Mouse (Mus musculus) cerebellum, postnatal 36 days (tissue): ENCODE measurements around the gene Cdk16.
"Not testable (repeated sequence)": the region's sequence is repeated elsewhere in the genome, so short reads cannot be mapped to it uniquely, and the experiment has no call there.

Experiments
- DNase-seq, 2 experiments: peaks; one replicate each; pipeline ENCODE4 v3.0.0; 2021 to 2022; ENCODE audit warnings: mixed read lengths in 2 of 2

Gene Cdk16

DNA sequence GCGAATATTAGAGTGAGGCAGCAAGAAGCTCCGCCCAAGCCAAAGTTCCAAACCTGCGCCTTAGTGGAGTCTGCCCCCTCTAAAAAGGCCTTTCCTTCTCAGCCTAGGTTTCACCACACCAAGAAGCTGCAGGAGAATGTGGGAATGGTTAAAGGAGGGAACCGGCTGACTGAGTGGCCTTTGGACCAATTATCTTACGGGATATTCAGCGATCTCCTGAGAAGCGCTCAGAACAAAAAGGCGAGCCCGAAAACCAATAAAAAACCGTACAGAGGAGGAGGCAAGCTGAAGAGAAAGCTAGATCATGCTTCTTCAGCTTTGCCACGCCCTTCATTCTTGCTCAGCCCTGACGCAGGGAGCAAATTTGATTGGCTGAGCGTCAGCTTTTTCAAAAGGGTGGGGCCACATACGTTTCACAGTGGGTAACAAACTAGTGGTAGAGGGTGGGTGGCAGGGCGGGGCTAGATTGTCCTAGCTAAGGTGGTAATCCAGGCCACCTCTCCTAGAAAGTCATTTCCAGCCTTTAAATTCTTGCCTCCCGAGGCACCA lies at the start of gene Cdk16:
Gene Cdk16 (plus strand): TSS at position 436 of the 549 bp plus-strand sequence.
- peak; percentile 80 to 81 for DNase-seq

DNA sequence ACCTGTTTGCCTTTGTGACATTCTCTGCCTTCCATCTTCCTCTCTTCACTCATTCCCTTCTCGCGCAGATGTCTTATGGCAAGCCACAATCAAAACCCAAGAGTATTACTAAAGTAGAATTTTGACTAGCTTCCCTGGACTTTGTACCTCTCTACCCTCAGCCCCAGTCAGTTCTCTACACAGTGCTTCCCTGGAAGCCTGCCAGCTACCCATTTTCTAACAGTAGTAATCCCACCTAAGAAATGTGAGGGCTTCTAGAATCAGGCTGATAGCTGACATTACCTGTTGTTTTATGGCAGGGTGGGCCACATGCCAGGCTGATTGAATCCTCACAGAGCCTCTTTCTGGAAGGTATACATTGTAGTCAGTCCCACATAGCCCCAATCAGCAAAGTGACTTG lies 49.6 kb upstream of the Cdk16 start:
- no peak for DNase-seq

DNA sequence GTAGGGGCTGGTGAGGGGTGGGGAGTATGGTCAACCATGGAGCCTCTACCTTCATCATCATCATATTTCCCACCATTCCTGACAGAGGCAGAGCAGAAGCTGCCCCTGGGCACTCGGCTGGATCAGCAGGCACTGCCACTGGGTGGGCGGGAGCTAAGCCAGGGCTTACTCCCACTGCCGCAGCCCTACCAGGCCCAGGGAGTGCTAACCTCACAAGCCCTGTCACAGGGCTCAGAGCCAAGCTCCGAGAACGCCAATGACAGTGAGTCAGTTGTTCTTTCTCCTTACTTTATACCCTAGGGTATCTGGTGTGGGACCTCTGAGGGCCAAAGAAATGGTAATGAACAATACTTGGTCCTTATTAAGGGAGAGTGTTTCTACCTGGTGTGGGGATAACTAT lies 43.0 kb upstream of the Cdk16 start:
- DNase-seq, result no peak

DNA sequence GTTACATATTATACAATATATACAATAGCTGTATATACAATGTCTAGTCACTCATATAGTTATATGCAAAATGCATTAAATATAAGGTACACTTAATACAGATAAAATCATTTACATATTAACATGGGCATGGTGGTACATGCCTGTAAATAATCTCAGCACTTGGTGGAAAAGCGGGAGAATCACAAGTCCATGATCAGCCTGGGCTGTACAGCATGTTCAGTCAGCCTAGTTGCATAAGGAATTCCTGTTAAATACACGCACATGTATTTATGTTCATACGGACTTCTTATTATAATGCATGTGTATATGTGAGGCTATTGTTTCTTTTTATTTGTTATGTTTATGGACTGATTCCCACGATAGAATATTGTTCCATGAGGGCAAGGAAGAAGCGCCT lies 30.2 kb upstream of the Cdk16 start:
- no peak for DNase-seq

DNA sequence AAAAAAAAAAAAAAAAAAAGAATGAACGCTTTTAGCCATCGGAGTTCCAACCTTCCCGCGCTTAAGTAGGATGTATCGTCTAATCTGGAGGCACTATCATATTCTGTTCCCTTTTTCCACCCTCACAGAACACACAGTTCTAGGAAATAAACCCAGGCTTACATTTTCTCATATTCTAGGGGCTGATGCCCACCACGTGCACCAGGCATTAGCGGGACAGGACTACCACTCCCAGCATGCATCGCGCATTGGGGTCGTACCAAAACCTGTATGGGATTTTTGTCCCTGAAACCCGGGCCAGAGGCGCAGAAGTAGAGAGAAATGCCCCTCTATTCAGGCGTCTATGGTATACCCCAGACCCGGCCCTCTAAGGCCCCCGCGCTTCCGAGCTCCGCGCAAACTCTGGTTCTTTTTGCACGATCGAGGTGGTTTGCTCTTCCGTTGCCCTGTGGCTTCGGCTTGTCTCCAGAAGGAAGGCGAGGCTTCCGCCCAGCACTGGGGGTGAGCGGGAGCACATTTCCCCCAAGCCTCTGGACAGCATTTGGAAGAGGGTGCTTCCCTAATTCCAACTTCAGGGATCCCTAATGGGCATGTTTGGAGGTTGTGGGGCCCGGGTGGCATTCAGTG lies 29.6 kb upstream of the Cdk16 start, which contains the start of gene Uba1:
Gene Uba1 (plus strand): TSS at position 301 of the 627 bp plus-strand sequence.
- peak; percentile 75 to 77 for DNase-seq

DNA sequence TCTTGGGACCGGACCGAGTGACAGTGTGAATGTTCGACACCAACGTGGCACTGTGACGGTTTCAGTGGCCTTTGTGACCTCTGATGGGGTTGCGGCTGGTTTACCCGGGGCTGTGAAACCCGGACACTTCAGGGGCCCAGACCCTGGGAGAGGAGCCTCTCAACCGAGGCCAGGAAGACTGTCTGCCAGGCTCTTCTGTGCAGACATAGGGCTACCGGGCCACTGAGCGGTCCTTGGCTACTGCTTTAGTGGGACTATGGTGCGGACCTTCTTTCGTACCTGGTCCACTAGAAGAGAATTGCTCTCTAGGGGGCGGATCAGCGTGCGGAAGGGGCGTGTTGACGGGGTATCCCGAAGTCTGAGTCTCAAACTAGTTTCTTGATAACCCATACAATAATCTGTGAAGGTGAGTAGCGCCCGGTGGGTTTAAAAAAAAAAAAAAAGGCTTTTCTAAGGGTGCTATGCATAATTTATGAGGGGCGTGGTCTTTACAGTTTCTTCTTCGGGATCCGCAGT lies 28.8 kb upstream of the Cdk16 start:
- DNase-seq, result no peak

DNA sequence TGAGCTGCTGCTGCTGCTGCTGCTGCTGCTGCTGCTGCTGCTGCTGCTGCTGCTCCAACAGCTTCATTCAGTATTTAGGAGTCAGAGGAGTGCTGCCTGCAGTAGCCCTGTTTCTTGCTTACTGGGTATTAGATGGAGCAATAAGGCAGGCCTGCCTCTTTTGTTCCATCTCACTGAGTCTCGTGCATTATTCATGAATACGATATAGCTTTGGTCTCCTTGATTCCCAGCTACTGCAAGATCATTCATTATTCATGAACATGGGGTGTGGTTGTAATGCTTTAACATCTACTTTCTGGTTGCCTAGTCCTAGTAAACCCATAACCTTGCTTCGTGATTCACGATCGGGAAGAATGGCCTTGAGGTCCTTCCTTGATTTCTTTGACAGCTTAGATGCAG lies 25.4 kb upstream of the Cdk16 start:
- no peak for DNase-seq

DNA sequence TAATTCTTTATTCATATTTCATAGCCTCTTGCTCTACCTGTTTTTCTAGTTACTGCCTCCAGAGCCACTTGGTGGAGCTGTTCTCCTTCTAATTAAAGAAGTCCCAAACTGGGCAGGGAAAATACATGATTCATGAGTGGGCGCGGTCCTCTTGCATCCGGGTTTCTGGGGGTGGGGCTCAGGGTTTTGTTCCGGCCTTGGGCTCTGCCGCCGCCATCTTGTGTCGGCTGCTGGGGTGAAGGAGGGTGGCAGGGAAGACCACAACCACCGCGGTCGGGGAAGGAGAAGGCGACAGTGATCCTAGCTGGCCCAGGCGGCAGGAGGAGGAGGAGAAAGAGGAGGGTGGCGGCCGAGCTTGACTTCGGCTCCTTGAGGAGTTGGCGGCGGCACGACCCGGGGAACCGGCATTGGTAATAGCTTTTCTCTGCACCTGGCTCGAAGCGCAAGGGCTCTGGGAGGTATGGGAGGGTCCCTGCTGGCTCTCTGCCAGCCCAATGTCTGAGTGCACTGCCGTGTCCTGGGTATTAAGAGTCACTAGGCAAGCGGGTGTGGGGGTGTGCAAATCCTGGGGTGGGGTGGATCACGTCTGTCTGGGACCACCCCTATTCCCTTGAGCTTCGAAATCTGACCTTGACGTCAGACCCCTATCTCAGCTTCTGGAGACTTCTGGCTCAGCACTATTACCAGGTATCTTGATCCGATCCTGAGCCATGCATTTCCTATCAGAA lies 24.9 kb upstream of the Cdk16 start:
- peak; percentile 80 to 81 for DNase-seq

DNA sequence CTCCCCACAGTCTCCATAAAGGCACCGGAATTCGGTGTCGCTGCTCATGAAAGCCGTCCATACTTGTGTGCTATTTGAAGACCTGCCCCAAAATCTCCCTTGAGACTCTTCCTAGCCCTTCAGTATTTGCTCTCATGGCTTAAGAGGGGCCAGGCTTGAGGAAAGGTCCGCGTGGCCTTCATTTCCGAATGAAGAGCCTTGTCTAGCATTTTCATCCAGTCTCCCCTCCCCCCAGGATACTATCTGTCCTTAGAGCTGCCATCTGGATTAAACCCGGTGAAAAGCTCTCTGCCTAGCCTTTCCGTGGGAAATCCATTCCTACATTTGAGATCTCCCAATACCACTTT lies 24.3 kb upstream of the Cdk16 start:
- DNase-seq, result peak in 1 of 2 experiments; percentile 17

DNA sequence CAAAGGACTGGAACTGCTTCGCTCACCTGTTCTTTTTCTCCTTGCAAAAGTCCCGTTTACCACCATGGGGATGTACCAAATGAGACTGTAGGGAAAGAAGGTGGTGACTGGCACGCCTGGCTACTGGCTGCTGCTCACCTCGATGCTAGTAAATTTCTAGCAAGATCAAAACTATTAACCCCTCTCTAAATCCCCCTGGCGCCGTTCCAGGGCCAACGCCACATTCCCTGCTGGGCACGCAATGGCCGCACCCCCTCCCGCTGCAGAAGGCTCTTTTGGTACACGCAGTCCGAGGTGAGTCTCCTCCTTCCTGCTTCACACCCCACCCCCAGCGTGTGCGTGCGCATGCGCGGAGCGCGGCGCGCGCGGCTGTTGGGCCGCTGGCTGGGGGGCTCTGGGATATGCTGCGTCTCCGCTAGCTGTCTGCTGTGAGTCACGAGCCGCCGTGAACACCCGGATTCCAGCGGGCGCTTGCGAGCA lies 354 bp downstream of the Cdk16 start:
- DNase-seq, result peak; percentile 76 to 83

DNA sequence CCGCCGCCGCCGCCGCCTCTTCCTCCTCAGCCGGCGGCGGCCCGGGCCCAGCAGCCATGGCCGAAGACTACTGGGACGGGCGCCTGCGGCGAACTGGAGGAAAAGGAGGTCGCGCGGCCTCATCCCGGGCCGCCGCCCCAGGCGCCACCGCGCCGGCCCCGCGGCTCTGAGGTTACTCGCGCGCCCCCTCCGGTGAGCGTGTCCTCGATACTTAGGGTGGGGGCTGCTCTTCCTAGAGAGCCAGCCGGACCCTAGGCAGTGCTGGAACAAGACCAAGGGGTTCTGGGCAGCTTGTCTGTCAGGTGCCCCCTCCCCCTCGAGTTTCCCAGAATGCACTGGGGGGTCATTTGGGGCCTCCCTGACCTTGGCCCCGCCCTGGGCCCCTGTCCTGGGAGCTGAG lies 861 bp downstream of the Cdk16 start:
- peak; percentile 58 to 67 for DNase-seq

DNA sequence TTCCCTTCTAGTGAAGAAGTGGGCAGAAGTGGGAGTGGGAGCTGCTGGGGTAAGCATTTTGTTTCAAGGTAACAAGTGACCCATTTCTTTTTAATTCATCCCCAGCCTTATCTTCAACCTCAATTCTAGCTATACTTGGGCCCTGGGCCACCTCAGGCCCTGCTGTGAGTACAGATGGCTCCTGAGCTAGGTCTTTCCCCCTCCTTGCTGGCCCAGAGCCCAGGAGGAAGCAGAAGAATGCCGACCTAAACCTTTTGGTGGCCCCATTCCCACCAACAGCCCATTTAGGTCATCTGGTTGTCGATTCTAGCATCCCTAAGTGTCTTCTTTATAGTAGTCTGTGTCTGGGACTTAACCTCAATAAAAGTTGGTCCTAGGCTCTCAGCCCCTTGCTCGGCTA lies 3.8 kb downstream of the Cdk16 start:
- peak; percentile 72 to 75 for DNase-seq

DNA sequence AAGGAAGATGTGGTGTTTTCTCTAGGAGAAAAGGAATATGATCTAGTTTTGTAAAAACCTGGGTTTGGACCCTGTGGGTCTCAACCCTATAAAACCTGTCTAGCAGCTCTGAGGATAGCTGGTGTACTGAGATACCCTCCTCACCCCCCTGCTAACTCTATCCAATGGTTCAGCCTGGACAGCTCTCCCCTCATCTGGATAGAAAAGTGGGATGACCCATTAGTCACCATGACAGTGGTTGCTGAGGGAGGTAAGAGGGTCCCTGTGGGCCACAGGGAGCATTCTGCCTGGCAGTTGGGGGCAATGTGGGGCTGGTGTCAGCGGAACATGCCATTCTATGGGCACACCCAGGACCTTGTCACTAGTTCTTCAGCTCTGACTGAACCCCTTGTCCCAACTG lies 4.9 kb downstream of the Cdk16 start:
- DNase-seq, result no peak

DNA sequence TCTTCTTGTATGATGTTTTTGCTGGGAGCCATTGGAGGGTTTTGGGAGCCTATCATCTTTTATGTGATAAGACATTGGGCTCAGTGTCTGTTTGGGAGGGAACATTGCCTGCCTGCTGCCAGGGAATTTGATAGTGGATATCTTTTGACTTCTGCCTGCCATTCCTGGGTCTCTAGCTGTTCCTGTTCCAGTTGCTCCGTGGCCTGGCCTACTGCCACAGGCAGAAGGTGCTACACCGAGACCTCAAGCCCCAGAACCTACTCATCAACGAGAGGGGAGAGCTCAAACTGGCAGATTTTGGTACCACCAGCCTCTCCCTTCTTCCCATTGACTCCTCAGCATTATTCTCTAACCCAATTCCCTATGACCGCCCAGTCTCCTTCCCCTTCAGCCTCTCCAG lies 8.1 kb downstream of the Cdk16 start:
- no peak for DNase-seq

DNA sequence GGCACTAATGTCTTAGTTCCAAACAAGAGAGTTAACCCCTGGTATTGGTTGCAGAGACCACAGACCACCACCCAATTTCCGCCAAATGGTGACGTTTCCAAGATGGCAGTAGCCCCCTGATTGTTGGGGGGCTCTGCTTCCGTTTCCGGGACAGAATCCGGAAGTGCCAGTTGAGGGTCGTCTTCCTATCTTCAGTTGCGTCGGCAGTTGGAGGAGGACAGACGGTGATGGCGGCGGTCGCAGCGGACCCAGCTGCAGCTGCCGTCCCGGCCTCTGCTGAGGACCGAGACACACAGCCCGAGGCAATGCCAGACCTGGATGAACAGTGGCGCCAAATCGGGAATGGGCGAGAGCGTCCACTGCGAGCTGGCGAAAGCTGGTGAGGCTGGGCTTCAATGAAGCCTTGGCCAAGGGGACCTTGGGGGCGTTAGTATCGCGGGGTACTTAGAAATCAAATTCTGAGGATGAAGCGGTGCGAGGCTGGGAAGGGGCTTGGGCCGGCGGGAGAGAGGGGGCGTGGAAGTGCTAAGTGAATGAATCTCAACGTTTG lies 16.1 kb downstream of the Cdk16 start, which contains the start of gene Usp11:
Gene Usp11 (plus strand): TSS at position 166 of the 550 bp plus-strand sequence.
- peak; percentile 38 for DNase-seq

DNA sequence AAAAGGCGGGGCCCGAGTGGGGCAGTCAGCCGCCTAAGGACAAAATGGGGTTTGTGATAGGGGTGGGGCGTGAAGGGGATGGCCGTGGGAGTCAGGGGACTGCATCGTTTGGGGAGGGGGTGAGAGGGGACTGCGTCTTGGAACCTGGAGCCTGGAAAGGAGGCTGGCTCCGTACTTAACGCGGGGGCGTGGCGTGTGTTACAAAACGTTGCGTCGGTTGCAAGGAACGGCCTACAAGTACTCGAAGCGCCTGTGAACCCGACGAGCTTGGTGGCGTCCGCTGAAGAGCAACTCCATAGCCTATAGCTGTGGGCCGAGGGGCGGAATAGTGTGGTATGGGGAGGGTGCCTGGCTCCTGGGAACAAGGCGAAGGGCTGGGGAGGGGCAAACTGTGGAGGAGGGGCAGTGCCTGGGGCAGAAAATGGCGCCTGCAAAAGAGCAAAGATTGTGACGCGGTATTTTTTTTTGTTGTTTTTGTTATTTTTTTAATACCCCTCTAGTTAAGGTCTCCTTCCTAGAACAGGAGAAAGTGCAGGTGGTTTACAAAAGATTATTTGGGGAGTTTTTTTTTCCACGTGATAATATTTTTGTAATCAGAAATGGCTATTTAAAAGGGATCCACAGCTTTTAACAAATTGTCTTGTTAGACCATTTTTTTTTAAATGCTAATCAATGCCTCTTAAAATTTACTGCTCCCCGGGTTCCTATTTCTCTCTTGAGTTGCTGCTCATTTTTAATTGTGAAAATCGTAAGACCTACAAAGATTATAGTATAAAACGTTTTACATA lies 16.7 kb downstream of the Cdk16 start:
- DNase-seq, result peak; percentile 77 to 80

DNA sequence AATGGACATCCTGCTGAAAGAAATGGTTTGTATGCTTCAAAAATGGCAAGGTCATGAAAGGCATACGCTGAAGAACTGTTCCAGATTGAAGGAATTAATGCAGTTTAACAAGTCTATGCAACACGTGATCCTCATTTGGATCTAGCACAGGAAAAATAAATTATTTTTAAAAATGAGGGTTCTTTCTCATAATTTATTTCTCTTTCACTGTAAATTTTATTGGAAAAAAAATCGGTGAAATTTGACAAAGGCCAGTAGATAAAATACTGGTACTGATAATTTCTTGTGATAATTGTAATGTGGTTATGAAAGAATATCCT lies 17.3 kb downstream of the Cdk16 start:
- no peak for DNase-seq

DNA sequence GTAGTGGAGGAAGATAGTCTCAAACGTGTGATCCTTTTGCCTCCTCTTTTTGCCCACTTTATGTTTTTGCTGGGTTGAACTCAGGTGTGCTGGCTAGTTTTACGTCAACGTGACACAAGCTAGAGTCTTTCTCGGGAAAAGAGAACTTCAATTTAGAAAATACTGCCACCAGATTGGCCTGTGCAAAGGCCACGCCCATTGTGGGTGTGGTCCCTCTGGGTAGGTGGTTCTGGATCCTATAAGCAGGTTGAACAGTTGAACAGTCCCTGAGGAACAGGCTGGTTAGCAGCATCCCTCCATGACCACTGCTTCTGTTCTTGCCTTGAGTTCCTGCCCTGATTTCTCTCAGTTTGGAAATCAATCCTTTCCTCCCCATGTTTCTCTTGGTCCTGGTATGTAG lies 40.9 kb downstream of the Cdk16 start:
- no peak for DNase-seq

DNA sequence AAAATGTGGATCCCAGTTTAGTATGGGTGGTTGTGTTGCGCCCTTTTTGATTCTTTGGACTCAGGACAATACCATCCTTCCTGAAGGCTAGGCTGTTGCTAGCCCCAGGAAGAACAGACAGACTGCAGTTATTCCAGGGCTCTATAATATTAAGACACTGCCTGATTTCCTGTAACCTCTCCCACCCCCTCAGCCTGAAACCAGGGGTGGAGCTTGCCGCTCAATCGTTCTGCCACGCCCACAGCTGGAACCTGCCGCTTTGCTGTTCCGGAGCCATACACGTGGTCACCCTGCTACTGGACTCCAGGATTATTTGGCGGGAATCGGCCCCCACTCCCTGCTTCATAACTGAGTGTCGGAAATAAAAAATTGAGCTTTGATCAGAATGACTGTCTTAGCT lies 42.3 kb downstream of the Cdk16 start:
- DNase-seq, result not testable (repeated sequence)

DNA sequence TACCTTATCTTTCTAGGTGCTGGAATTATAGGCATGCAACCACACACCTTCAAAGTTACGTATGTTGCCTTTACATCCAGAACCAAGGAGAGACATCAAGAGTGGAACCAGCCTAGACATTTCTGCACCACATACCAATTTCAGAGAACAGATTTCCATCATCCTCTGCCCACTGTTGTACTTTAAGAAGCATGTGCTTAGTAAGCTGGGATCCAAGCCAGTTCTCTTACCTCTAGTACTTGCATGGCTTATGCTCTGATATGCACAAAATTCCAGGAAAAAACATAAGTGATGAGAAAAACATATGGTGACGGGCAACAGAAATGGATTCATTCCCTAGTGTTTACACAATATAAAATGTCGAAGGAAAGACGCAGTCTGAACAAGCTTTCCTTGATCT lies 48.7 kb downstream of the Cdk16 start:
- no peak for DNase-seq

DNA sequence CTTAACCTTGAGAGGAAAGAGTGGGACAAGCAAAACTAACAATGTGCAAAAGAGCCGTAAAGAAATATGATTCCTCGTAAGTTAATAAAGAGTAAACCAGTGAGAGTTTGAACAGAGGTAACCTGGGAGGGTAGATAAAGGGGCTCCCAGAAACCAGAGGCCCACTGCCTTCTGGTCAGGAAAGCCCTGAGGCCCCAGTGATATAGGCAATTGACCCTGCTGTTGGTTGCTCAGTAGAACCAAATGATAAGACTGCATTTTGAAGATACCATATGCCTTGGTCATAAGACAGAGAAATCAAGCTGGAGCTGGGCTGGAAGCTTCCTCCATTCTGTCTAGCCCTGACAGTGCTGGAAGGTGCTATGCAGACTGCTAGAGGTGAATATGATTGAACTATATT lies 61.1 kb downstream of the Cdk16 start:
- no peak for DNase-seq
